In genomic region chr9:94536261-94536905, GRCm38 (mm10) we compare ENCODE assay signal across 8 mouse cellular contexts. TPM values are rescaled to one million over a fixed set of nuclear protein-coding genes. Genes with fewer than 3 reads are reported as not detected.
DNase-seq lines count a peak whose midpoint lies in the region; ATAC-seq and TF ChIP-seq lines count a peak whose summit lies in the region.

No protein-coding gene starts in this region.

- no peak for TF ChIP-seq CTCF in MEL (IDR thresholded peaks at IDR 0.05 in 2 of 3, conservative IDR thresholded peaks at IDR 0.05 in 1 of 3; ENCODE audit: control insufficient read depth in 1 of 3, insufficient read depth in 1 of 3, low read depth in 2 of 3, low read length in 3 of 3, poor library complexity in 1 of 3, severe bottlenecking in 1 of 3)
- TF ChIP-seq CTCF in heart, postnatal 0 days (IDR thresholded peaks at IDR 0.05; ENCODE audit: low read depth): 0 out of 2 replicates have a peak, but pooled peaks have one; percentile 7

- H3K4me2 ChIP-seq in heart, embryonic 15.5 days: peak overlapping the region; percentile 87
- peak overlapping the region; percentile 95 for H3K4me2 ChIP-seq in heart, postnatal 0 days (ENCODE audit: low read depth, low read length)
- peak overlapping the region; percentile 86 for H3K4me2 ChIP-seq in midbrain, embryonic 12.5 days (replicated peaks)

- no peaks in the 10 kb centered on the region for H3K36me3 ChIP-seq in heart, embryonic 15.5 days
- H3K36me3 ChIP-seq in MEL (ENCODE audit: control insufficient read depth in 1 of 2, insufficient read depth in 2 of 2, low read length in 2 of 2): peaks cover 0 to 15% of the 10 kb centered on the region in 2 experiments; a peak in 2 of 4 replicates
- H3K36me3 ChIP-seq in heart, postnatal 0 days (replicated peaks; ENCODE audit: control insufficient read depth, insufficient read depth, low read length): no peaks in the 10 kb centered on the region
- H3K36me3 ChIP-seq in midbrain, embryonic 12.5 days: no peaks in the 10 kb centered on the region

- ATAC-seq in heart, embryonic 15.5 days (replicated peaks; ENCODE audit: insufficient number of reproducible peaks, insufficient read depth, low FRiP score, low read depth): no peak
- ATAC-seq in heart, postnatal 0 days (ENCODE audit: insufficient read depth, low read depth): no peak
- ATAC-seq in midbrain, embryonic 12.5 days (ENCODE audit: low FRiP score, low read depth): no peak
- ATAC-seq in erythroid progenitor cell, adult 5-6 weeks (replicated peaks; ENCODE audit: low FRiP score, poor library complexity, severe bottlenecking): no peak

- no peaks in the 10 kb centered on the region for H3K27me3 ChIP-seq in heart, embryonic 15.5 days
- H3K27me3 ChIP-seq in MEL (ENCODE audit: control insufficient read depth in 1 of 2, insufficient read depth in 2 of 2, low read length in 2 of 2): no peaks in the 10 kb centered on the region
- no peaks in the 10 kb centered on the region for H3K27me3 ChIP-seq in heart, postnatal 0 days (ENCODE audit: control insufficient read depth, insufficient read depth, low read length)
- H3K27me3 ChIP-seq in midbrain, embryonic 12.5 days: no peaks in the 10 kb centered on the region

- no peak for DNase-seq in heart, adult 18-20 months
- peak; percentile 26 for DNase-seq in MEL (ENCODE audit: low read depth, low spot score)
- no peak for DNase-seq in heart, postnatal 0 days (ENCODE audit: low spot score)
- DNase-seq in adrenal gland, adult 2 months: no peak
- no peak for DNase-seq in ovary, adult 18-20 months (ENCODE audit: low spot score)

- H3K4me3 ChIP-seq in heart, embryonic 15.5 days: peak overlapping the region; percentile 94
- peak overlapping the region; percentile 69 to 90 for H3K4me3 ChIP-seq in MEL (ENCODE audit: control insufficient read depth in 1 of 2, insufficient read depth in 1 of 2, low read depth in 2 of 2, low read length in 2 of 2)
- peak overlapping the region; percentile 62 for H3K4me3 ChIP-seq in heart, postnatal 0 days (ENCODE audit: low read depth, low read length)
- H3K4me3 ChIP-seq in midbrain, embryonic 12.5 days: peak overlapping the region; percentile 76

- no peaks in the 10 kb centered on the region for H3K9me3 ChIP-seq in heart, embryonic 15.5 days (replicated peaks)
- H3K9me3 ChIP-seq in MEL (replicated peaks; ENCODE audit: insufficient read depth, low read length): no peaks in the 10 kb centered on the region
- no peaks in the 10 kb centered on the region for H3K9me3 ChIP-seq in heart, postnatal 0 days (replicated peaks; ENCODE audit: control insufficient read depth, low read length)
- H3K9me3 ChIP-seq in midbrain, embryonic 12.5 days: no peaks in the 10 kb centered on the region

- peak overlapping the region; percentile 82 for H3K9ac ChIP-seq in heart, embryonic 15.5 days
- peak overlapping the region; percentile 82 for H3K9ac ChIP-seq in MEL (ENCODE audit: control insufficient read depth, low read depth, low read length, poor library complexity, severe bottlenecking)
- H3K9ac ChIP-seq in heart, postnatal 0 days (replicated peaks; ENCODE audit: low read depth, low read length): peak overlapping the region; percentile 88
- peak overlapping the region; percentile 70 for H3K9ac ChIP-seq in midbrain, embryonic 12.5 days (replicated peaks)

- no peak for TF ChIP-seq EP300 in MEL (IDR thresholded peaks at IDR 0.05; ENCODE audit: low read depth in 1 of 2, low read length in 2 of 2)
- no peak for TF ChIP-seq EP300 in heart, postnatal 0 days (IDR thresholded peaks at IDR 0.05; ENCODE audit: low read depth)

- H3K4me1 ChIP-seq in heart, embryonic 15.5 days (replicated peaks): peaks cover 24% of the 10 kb centered on the region
- peaks cover 2 to 5% of the 10 kb centered on the region in 2 experiments; a peak in 3 of 4 replicates for H3K4me1 ChIP-seq in MEL (ENCODE audit: control insufficient read depth in 1 of 2, insufficient read depth in 2 of 2, low read length in 2 of 2)
- peaks cover 27% of the 10 kb centered on the region for H3K4me1 ChIP-seq in heart, postnatal 0 days (ENCODE audit: control insufficient read depth, insufficient read depth)
- peaks cover 24% of the 10 kb centered on the region for H3K4me1 ChIP-seq in midbrain, embryonic 12.5 days

- TF ChIP-seq POLR2A in MEL (IDR thresholded peaks at IDR 0.05; ENCODE audit: control insufficient read depth in 1 of 2, insufficient read depth in 1 of 2, low read depth in 1 of 2, low read length in 2 of 2, poor library complexity in 1 of 2): no peak

- no peak for TF ChIP-seq RAD21 in MEL (IDR thresholded peaks at IDR 0.05; ENCODE audit: low read depth, low read length)

- 2% methylated on average over 15 of the region's 15 CpGs for WGBS in heart, embryonic 15.5 days
- 3% methylated on average over 15 of the region's 15 CpGs for WGBS in heart, postnatal 0 days
- WGBS in midbrain, embryonic 12.5 days: under 1% methylated on average over 15 of the region's 15 CpGs

- H3K27ac ChIP-seq in heart, embryonic 15.5 days: peak overlapping the region; percentile 99
- H3K27ac ChIP-seq in MEL (ENCODE audit: control insufficient read depth, low read depth, low read length): no peak overlapping the region
- H3K27ac ChIP-seq in heart, postnatal 0 days (ENCODE audit: low read depth): peak overlapping the region; percentile 99
- H3K27ac ChIP-seq in midbrain, embryonic 12.5 days (replicated peaks): peak overlapping the region; percentile 95

- H3K79me2 ChIP-seq in MEL (ENCODE audit: control insufficient read depth, insufficient read depth, low read length, poor library complexity): peaks cover 15% of the 10 kb centered on the region

TF ChIP-seq in MEL, 35 proteins besides CTCF, POLR2A, EP300 and RAD21:
- TF ChIP-seq MXI1 (IDR thresholded peaks at IDR 0.05; ENCODE audit: low read depth, low read length): no peak
- TF ChIP-seq MYC (IDR thresholded peaks at IDR 0.05; ENCODE audit: low read depth, low read length): no peak
- TF ChIP-seq ZC3H11A (IDR thresholded peaks at IDR 0.05; ENCODE audit: low read depth, low read length): no peak
- TF ChIP-seq GATA1 (IDR thresholded peaks at IDR 0.05; ENCODE audit: low read depth, low read length): no peak
- TF ChIP-seq ETS1 (IDR thresholded peaks at IDR 0.05; ENCODE audit: low read depth, low read length): no peak
- TF ChIP-seq MAX (IDR thresholded peaks at IDR 0.05; ENCODE audit: low read length): no peak
- TF ChIP-seq POLR2AphosphoS2 (IDR thresholded peaks at IDR 0.05; ENCODE audit: low read length): no peak
- no peak for TF ChIP-seq ZKSCAN1 (IDR thresholded peaks at IDR 0.05; ENCODE audit: low read depth, low read length)
- TF ChIP-seq MAFK (IDR thresholded peaks at IDR 0.05; ENCODE audit: borderline replicate concordance, low read depth, low read length): no peak

RNA-seq across cellular contexts. Expression of gene 1190002N15Rik, which starts 1.5 kb away (rescaled TPM):
- 30.4 and 32.8 TPM in 2 replicates for polyA plus RNA-seq in heart, embryonic 15.5 days (2015; fragmentation: Nextera tagmentation; extraction: Ambion mirVana)
- 10 to 100 TPM; 25.7 to 31.8 TPM for total RNA-seq in heart, adult 18-20 months (2021)
- total RNA-seq in MEL (2012; rRNA removed): 4.7 and 7.4 TPM in 2 replicates
- 1 to 10 TPM in 1 of 2 experiments, not detected in 1; 8.8 TPM for polyA plus RNA-seq in MEL (2012; ENCODE audit: insufficient read depth in 1 of 2, insufficient read length in 2 of 2, low read depth in 1 of 2, low replicate concordance in 2 of 2, missing spikeins in 1 of 2)
- total RNA-seq in heart, postnatal 0 days (2014; rRNA removed; ENCODE audit: low replicate concordance): 52.0 and 56.4 TPM in 2 replicates
- 10.8 and 11.2 TPM in 2 replicates for polyA plus RNA-seq in heart, postnatal 0 days (2015; fragmentation: Nextera tagmentation; extraction: Ambion mirVana)
- 15.9 and 18.6 TPM in 2 replicates for polyA plus RNA-seq in midbrain, embryonic 12.5 days (2016; fragmentation: Nextera tagmentation; extraction: Ambion mirVana)
- total RNA-seq in erythroid progenitor cell, adult 5-6 weeks (2015; ENCODE audit: low replicate concordance): 15.9 and 16.8 TPM in 2 replicates
- total RNA-seq in erythroid progenitor cell, adult 5-6 weeks (2017; ENCODE audit: low replicate concordance): 15.0 and 16.0 TPM in 2 replicates
- total RNA-seq in adrenal gland, adult 2 months (2021): 10 to 100 TPM; 19.7 to 20.3 TPM
- 21.9 and 22.0 TPM in 2 replicates for polyA plus RNA-seq in adrenal gland, adult 2 months (2012; rRNA removed)
